Comparison of ENCODE assay signal across 8 mouse cellular contexts in the genomic region with DNA sequence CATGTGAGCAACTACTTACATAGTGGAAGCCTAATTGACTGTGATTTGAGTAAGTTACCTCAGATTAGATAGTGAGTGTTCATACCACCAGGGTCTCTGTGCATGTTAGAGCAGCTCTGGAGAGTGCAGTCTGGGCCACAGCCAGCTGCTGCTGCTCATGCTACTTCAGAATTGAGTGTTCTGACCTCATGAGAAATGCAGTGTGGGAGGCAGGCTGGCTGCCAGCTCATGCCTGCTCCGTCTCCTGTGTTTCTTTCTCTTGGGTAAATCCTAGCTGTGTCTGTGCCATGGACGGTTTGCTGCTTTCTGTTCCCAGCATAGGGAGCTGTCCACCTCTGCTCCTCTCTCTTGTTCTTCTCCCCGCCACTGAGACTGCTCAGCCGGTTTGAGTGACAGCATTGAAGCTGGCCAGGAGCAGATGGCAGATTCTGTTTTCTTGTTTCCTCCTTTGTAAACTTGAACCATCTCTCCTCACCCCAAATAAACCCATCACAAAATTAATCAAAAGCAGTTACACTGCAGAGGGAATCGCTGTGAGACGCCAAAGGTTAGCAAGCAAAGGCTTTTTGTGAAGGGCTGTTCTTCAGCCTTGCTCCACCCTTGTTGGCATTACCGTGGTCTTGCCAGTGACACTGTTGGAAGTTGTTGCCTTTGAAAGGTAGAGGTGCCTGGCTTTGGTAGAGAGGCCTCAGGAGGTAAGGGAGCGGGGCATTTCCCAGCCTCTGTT. TPM values are rescaled to one million over a fixed set of nuclear protein-coding genes. Genes with fewer than 3 reads are reported as not detected.
DNase-seq lines count a peak whose midpoint lies in the region; ATAC-seq and TF ChIP-seq lines count a peak whose summit lies in the region.

No protein-coding gene starts in this region.

- H3K27me3 ChIP-seq in intestine, postnatal 0 days (replicated peaks; ENCODE audit: control insufficient read depth, insufficient read depth, low read length): no peaks in the 10 kb centered on the region
- H3K27me3 ChIP-seq in limb, embryonic 15.5 days: no peaks in the 10 kb centered on the region

- no peak for ATAC-seq in intestine, postnatal 0 days
- no peak for ATAC-seq in limb, embryonic 15.5 days (ENCODE audit: insufficient number of reproducible peaks, low FRiP score, low TSS enrichment, low read depth)

- H3K4me2 ChIP-seq in intestine, postnatal 0 days (replicated peaks; ENCODE audit: low read depth): no peak overlapping the region
- H3K4me2 ChIP-seq in limb, embryonic 15.5 days: peak overlapping the region; percentile 17; the same call in 1 of the 2 replicates

- WGBS in intestine, postnatal 0 days: 35% methylated on average over 8 of the region's 8 CpGs
- 28% methylated on average over 8 of the region's 8 CpGs for WGBS in limb, embryonic 15.5 days

- no peak overlapping the region for H3K4me3 ChIP-seq in intestine, postnatal 0 days (ENCODE audit: low read depth, low read length)
- no peak overlapping the region for H3K4me3 ChIP-seq in limb, embryonic 15.5 days

- no peak; the same call in 1 of the 2 replicates for TF ChIP-seq CTCF in intestine, postnatal 0 days (IDR thresholded peaks at IDR 0.05; ENCODE audit: low read depth)

- H3K4me1 ChIP-seq in intestine, postnatal 0 days (replicated peaks; ENCODE audit: control insufficient read depth, insufficient read depth, low read length): peaks cover 11% of the 10 kb centered on the region
- H3K4me1 ChIP-seq in limb, embryonic 15.5 days: peaks cover 70% of the 10 kb centered on the region

- peak overlapping the region; percentile 40; the same call in 1 of the 2 replicates for H3K9ac ChIP-seq in intestine, postnatal 0 days (ENCODE audit: low read depth, low read length)
- H3K9ac ChIP-seq in limb, embryonic 15.5 days: no peak overlapping the region

- H3K9me3 ChIP-seq in intestine, postnatal 0 days (ENCODE audit: control insufficient read depth): no peaks in the 10 kb centered on the region
- H3K9me3 ChIP-seq in limb, embryonic 15.5 days: no peaks in the 10 kb centered on the region

- DNase-seq in urinary bladder, postnatal 36 days (ENCODE audit: low spot score in 2 of 2): peak; percentile 48 to 77
- no peak for DNase-seq in urinary bladder, adult 2 months (ENCODE audit: low spot score)
- DNase-seq in cerebellum, postnatal 25 days: peak; percentile 62 to 68
- DNase-seq in heart, adult 18-20 months: peak; percentile 78 to 81
- peak; percentile 57 for DNase-seq in naive thymus-derived CD4-positive, alpha-beta T cell, adult 2 months (ENCODE audit: low read depth)
- peak; percentile 34 to 37 for DNase-seq in thymus, postnatal 36 days

- no peaks in the 10 kb centered on the region for H3K36me3 ChIP-seq in intestine, postnatal 0 days (ENCODE audit: control insufficient read depth, insufficient read depth)
- no peaks in the 10 kb centered on the region for H3K36me3 ChIP-seq in limb, embryonic 15.5 days

- peak overlapping the region; percentile 41; the same call in 1 of the 2 replicates for H3K27ac ChIP-seq in intestine, postnatal 0 days (ENCODE audit: low read depth, low read length)
- H3K27ac ChIP-seq in limb, embryonic 15.5 days: peak overlapping the region; percentile 76

RNA-seq across cellular contexts. Expression of a gene that starts 10.5 kb away (rescaled TPM):
- polyA plus RNA-seq in urinary bladder, adult 2 months (2012; rRNA removed): 34.5 and 35.1 TPM in 2 replicates
- total RNA-seq in heart, adult 18-20 months (2021): 10 to 100 TPM; 16.4 to 19.8 TPM
- polyA plus RNA-seq in intestine, postnatal 0 days (2015; fragmentation: Nextera tagmentation; extraction: Ambion mirVana): 30.5 and 33.5 TPM in 2 replicates
- 50.2 and 55.6 TPM in 2 replicates for polyA plus RNA-seq in limb, embryonic 15.5 days (2015; fragmentation: Nextera tagmentation; extraction: Ambion mirVana)
